Mouse (Mus musculus) mesoderm, embryonic 11.5 days (tissue): Measurements from ENCODE around the gene Cd8b1.

ENCODE experiments used
- DNase-seq: peaks from one replicate; pipeline ENCODE4 v3.0.0-alpha.2; 2012; ENCODE audit warnings: low read depth, low spot score

The Cd8b1 gene

GRCm38 (mm10) chr6:71351201-71351600 lies 28.6 kb downstream of the Cd8b1 start:
- DNase-seq = no peak

GRCm38 (mm10) chr6:71352201-71352600 lies 29.6 kb downstream of the Cd8b1 start:
- DNase-seq = no peak

GRCm38 (mm10) chr6:71352866-71353427 lies 30.4 kb downstream of the Cd8b1 start:
- DNase-seq = no peak

GRCm38 (mm10) chr6:71353722-71354121 lies 31.1 kb downstream of the Cd8b1 start:
- no peak for DNase-seq

- DNase-seq = no peak
These were observed 34.9 kb downstream of the Cd8b1 start for GRCm38 (mm10) chr6:71357493-71357892.

- no peak for DNase-seq
These were observed 37.6 kb downstream of the Cd8b1 start for GRCm38 (mm10) chr6:71360221-71360620.

GRCm38 (mm10) chr6:71360751-71361150 lies 38.2 kb downstream of the Cd8b1 start:
- no peak for DNase-seq

- no peak for DNase-seq
These were observed 38.6 kb downstream of the Cd8b1 start for GRCm38 (mm10) chr6:71361156-71361670.

GRCm38 (mm10) chr6:71363995-71364394 lies 41.4 kb downstream of the Cd8b1 start:
- DNase-seq = no peak

GRCm38 (mm10) chr6:71369416-71369815 lies 46.8 kb downstream of the Cd8b1 start:
- DNase-seq = no peak

- no peak for DNase-seq
These were observed 48.6 kb downstream of the Cd8b1 start for GRCm38 (mm10) chr6:71371085-71371605.

GRCm38 (mm10) chr6:71372041-71372720 lies 49.6 kb downstream of the Cd8b1 start:
- DNase-seq = no peak

GRCm38 (mm10) chr6:71373249-71373775 lies 50.7 kb downstream of the Cd8b1 start, which contains the start of gene Cd8a:
Gene Cd8a, plus strand, starts transcription at chr6:71373427.
- DNase-seq = no peak

GRCm38 (mm10) chr6:71374311-71374829 lies 51.8 kb downstream of the Cd8b1 start:
- no peak for DNase-seq

GRCm38 (mm10) chr6:71374921-71375320 lies 52.3 kb downstream of the Cd8b1 start:
- DNase-seq = no peak

GRCm38 (mm10) chr6:71376711-71377110 lies 54.1 kb downstream of the Cd8b1 start:
- DNase-seq = no peak

- no peak for DNase-seq
These were observed 59.1 kb downstream of the Cd8b1 start for GRCm38 (mm10) chr6:71381654-71382053.
